Mouse (Mus musculus): ENCODE data around the gene Dnajb2. TPM values are rescaled to one million over a fixed set of nuclear protein-coding genes. Genes with fewer than 3 reads are reported as not detected.

The Dnajb2 gene
- total and polyA plus RNA-seq, 3 experiments: 12.9 to 18.9 TPM; not detected in 1

DNA sequence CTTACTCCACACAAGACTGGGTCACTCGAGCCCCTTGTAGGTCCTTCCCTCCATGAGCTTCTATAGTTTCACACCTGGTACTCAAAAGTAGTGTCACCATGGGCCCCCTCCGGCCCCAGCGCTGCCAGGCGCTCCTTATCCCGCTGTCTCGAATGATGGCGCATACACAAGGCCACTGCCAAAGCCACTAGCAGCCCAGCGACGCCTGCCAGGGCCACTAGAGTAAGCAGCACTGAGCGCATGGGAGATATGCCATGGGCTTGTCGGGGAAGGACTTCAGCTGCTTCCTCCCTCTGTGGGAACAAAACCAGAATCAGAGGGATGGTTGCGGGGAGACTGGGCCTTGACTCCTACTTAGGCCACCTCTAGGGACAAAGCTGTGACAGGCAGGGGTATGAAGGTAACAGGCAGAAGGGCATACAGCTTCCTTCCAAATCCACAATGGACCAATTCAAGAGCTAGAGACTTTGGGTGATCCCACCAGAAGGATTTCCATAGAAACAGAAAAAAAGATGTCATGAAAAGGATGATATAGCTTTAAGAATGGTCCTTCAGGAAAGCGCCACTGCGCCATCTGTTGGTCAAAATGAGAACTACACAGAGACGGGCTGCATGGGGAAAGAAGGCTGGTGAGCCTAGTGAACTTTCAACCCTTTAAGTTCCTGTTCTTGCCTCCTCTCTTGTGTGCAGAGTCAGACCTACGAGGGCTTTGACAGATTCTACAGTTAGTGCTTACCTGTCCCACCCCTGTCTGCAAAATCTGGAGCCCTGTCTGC is 17.8 kb downstream of the Dnajb2 start (continued):
- no peak for TF ChIP-seq ZKSCAN1 (IDR thresholded peaks at IDR 0.05; ENCODE audit: low read depth, low read length)
- no peak for TF ChIP-seq ELF1 (IDR thresholded peaks at IDR 0.05; ENCODE audit: low read depth, low read length)
- peak; percentile 73 for TF ChIP-seq SIN3A (IDR thresholded peaks at IDR 0.05; ENCODE audit: low read length)
- no peak for TF ChIP-seq UBTF (IDR thresholded peaks at IDR 0.05; ENCODE audit: borderline replicate concordance, insufficient read depth, low read depth, low read length)
- TF ChIP-seq CTCF (IDR thresholded peaks at IDR 0.05 in 2 of 3, conservative IDR thresholded peaks at IDR 0.05 in 1 of 3; ENCODE audit: control insufficient read depth in 1 of 3, insufficient read depth in 1 of 3, low read depth in 2 of 3, low read length in 3 of 3, poor library complexity in 1 of 3, severe bottlenecking in 1 of 3): peak; percentile 72 to 97 (median 96)
- no peak for TF ChIP-seq ZMIZ1 (IDR thresholded peaks at IDR 0.05; ENCODE audit: low read depth, low read length)
- TF ChIP-seq ZNF384 (IDR thresholded peaks at IDR 0.05; ENCODE audit: low read depth, low read length): peak; percentile 81
- no peak for TF ChIP-seq TAL1 (IDR thresholded peaks at IDR 0.05; ENCODE audit: low read length)
- no peak for TF ChIP-seq MXI1 (IDR thresholded peaks at IDR 0.05; ENCODE audit: low read depth, low read length)
- no peak for TF ChIP-seq EP300 (IDR thresholded peaks at IDR 0.05; ENCODE audit: low read depth in 1 of 2, low read length in 2 of 2)
- no peak for TF ChIP-seq MAZ (IDR thresholded peaks at IDR 0.05; ENCODE audit: low read depth, low read length)
- TF ChIP-seq POLR2A (IDR thresholded peaks at IDR 0.05; ENCODE audit: control insufficient read depth in 1 of 2, insufficient read depth in 1 of 2, low read depth in 1 of 2, low read length in 2 of 2, poor library complexity in 1 of 2): no peak
- TF ChIP-seq ZC3H11A (IDR thresholded peaks at IDR 0.05; ENCODE audit: low read depth, low read length): peak; percentile 90
- no peak for TF ChIP-seq TBP (IDR thresholded peaks at IDR 0.05; ENCODE audit: low read depth, low read length)
- no peak for TF ChIP-seq CHD2 (IDR thresholded peaks at IDR 0.05; ENCODE audit: low read length)
- TF ChIP-seq HCFC1 (IDR thresholded peaks at IDR 0.05; ENCODE audit: low read depth, low read length): no peak

DNA sequence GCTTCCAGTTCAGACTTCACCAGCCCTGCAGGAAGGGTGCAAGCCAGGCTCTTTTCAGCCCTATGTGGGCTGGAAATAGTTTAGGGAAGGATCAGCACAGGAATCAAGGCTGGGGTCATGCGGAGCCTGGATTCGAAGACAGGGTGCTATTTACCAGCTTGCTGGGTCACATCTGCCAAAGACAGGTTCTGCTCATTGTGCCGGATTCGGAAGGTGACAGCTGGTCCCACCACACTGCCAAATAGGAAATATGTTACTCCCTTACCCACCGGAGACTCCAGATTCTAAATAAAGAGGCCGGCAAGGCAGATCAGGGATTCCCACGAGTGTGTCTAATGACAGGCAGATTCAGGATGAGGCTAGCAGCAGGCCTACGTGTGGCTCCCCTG is 18.4 kb downstream of the Dnajb2 start:
- Histone ChIP-seq H3K36me3 (ENCODE audit: control insufficient read depth in 1 of 2, insufficient read depth in 2 of 2, low read length in 2 of 2) (no peaks in the 10 kb centered on the region), H3K9me3 (replicated peaks; ENCODE audit: insufficient read depth, low read length) (no peaks in the 10 kb centered on the region), H3K9ac (ENCODE audit: control insufficient read depth, low read depth, low read length, poor library complexity, severe bottlenecking) (no peak overlapping the region), H3K4me1 (ENCODE audit: control insufficient read depth in 1 of 2, insufficient read depth in 2 of 2, low read length in 2 of 2) (no peaks in the 10 kb centered on the region; a peak in 1 of 4 replicates), H3K27ac (ENCODE audit: control insufficient read depth, low read depth, low read length) (no peak overlapping the region), H3K27me3 (ENCODE audit: control insufficient read depth in 1 of 2, insufficient read depth in 2 of 2, low read length in 2 of 2) (no peaks in the 10 kb centered on the region), H3K79me2 (ENCODE audit: control insufficient read depth, insufficient read depth, low read length, poor library complexity) (no peaks in the 10 kb centered on the region), H3K4me3 (ENCODE audit: control insufficient read depth in 1 of 2, insufficient read depth in 1 of 2, low read depth in 2 of 2, low read length in 2 of 2) (no peak overlapping the region)
- no peak for TF ChIP-seq MYB (IDR thresholded peaks at IDR 0.05; ENCODE audit: low read depth, low read length)
- TF ChIP-seq RCOR1 (IDR thresholded peaks at IDR 0.05; ENCODE audit: low read depth, low read length): no peak
- no peak for TF ChIP-seq CTCF (IDR thresholded peaks at IDR 0.05 in 2 of 3, conservative IDR thresholded peaks at IDR 0.05 in 1 of 3; ENCODE audit: control insufficient read depth in 1 of 3, insufficient read depth in 1 of 3, low read depth in 2 of 3, low read length in 3 of 3, poor library complexity in 1 of 3, severe bottlenecking in 1 of 3)
- TF ChIP-seq ETS1 (IDR thresholded peaks at IDR 0.05; ENCODE audit: low read depth, low read length): no peak
- no peak for TF ChIP-seq RAD21 (IDR thresholded peaks at IDR 0.05; ENCODE audit: low read depth, low read length)
- no peak for TF ChIP-seq MAZ (IDR thresholded peaks at IDR 0.05; ENCODE audit: low read depth, low read length)
- no peak for TF ChIP-seq POLR2AphosphoS2 (IDR thresholded peaks at IDR 0.05; ENCODE audit: low read length)
- TF ChIP-seq BHLHE40 (IDR thresholded peaks at IDR 0.05; ENCODE audit: borderline replicate concordance, low read depth, low read length): no peak
- TF ChIP-seq ZKSCAN1 (IDR thresholded peaks at IDR 0.05; ENCODE audit: low read depth, low read length): no peak
- no peak for TF ChIP-seq USF2 (IDR thresholded peaks at IDR 0.05; ENCODE audit: borderline replicate concordance in 1 of 2, insufficient read depth in 1 of 2, low read depth in 1 of 2, low read length in 2 of 2)
- TF ChIP-seq MAX (IDR thresholded peaks at IDR 0.05; ENCODE audit: low read length): no peak
- no peak for TF ChIP-seq TCF12 (IDR thresholded peaks at IDR 0.05; ENCODE audit: low read depth, low read length)
- no peak for TF ChIP-seq KAT2A (conservative IDR thresholded peaks at IDR 0.05; ENCODE audit: low read depth, low read length)
- TF ChIP-seq NELFE (IDR thresholded peaks at IDR 0.05; ENCODE audit: low read depth, low read length): no peak
- no peak for DNase-seq (ENCODE audit: low read depth, low spot score)
